Mouse (Mus musculus): ENCODE measurements at regions not wholly inside any gene's neighbourhood (a gene's known extent, or its start where the extent isn't known, plus 50 kb on each side); places are given as distances from the start of the nearest gene placed in this dataset.

DNA sequence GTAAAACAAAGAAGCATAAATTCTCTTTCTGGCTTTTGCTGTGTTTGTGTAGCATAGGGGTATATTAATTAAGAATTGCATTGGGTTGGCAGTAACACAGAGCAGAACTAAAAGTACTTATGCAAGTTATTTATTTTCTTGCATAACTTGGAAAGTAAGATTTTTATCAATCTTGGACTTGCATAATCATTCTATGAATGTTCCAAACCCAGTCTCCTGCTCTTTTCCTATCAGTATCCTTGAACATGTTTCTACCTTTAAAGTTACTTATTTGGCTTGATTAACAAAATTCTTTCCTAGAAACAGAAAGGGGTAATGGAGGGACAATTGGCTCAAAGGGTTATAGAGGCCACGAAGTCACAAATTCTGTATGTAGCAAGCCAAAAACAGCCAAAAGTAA is 1320.6 kb upstream of the Gm7489 start:
- in situ Hi-C loops (cut with MboI; ENCODE audit: unreplicated experiment in 2 of 2), result no loop called here

DNA sequence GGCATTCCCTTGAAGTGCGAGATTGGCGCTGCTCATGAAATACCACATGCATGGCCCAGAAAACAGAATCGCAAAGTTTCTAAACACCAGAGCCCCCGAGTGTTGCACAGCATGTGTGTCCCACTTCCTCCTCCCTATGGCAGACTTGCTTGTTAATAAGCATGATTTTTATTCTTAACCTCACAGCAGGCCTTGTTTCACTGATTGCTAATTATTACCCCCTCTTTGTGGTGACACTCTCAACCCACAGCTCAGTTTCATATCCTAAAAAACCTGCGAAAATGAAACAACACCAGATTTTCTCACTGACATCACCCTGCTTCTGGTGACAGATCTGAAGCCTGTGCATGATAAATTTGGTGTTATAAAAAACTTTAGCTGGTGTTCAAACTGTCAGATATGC is 1319.3 kb upstream of the Gm7489 start:
- in situ Hi-C loops (cut with MboI; ENCODE audit: unreplicated experiment in 2 of 2), result no loop called here

DNA sequence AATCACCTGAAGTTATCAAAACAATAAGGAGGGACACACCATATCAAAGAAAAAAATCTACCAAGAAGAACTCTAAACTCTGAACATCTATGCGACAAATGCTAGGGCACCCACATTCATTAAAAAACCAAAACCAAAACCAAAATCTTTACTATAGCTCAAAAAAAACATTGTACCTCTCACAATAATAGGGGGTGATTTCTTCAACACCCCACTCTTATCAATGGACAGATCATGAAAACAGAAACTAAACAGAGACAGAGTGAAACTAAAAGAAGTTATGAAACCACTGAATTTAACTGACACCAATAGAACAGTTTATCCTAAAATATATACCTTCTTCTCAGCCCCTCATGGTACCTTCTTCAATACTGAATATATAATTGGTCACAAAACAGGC is 1314.5 kb upstream of the Gm7489 start:
- in situ Hi-C loops (cut with MboI; ENCODE audit: unreplicated experiment in 2 of 2), result no loop called here

DNA sequence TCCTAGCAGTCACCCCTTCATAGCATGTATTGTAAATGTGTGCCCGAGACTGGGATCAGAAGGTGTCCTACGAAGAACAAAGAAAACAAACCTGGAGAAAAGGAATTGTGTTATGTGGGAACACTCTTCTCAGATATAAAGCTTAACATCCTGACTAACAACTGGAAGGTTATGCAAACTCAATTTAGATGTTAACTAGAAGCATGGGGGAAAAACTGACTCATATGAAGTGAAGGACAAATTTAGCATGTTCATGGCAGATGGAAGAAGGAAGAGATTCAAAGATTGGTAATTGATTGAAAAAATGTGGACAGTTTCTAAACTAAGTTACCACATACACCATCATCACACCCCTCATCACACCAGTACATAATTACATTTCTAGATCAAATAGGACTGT is 1307.1 kb upstream of the Gm7489 start:
- in situ Hi-C loops (cut with MboI; ENCODE audit: unreplicated experiment in 2 of 2), result no loop called here

DNA sequence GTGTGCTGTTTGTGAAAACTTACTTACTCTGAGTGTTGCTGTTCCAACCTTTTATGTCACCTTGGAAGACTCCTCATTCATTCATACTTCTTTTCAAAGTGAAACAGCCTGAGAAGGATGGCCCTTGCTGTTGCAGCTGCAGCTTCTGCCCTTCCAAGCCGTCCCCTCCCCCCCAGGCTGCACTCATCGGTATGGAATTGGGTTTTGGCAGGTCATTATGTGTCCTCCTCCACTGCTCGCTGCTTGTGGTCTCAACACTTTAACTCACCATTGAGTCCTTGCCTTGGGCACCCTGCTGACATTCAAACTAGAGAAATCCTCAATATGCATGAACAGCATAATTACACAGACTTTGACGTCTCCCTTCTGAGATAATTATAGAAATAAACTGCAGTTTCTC is 1295.3 kb upstream of the Gm7489 start:
- in situ Hi-C loops (cut with MboI; ENCODE audit: unreplicated experiment in 2 of 2), result no loop called here

DNA sequence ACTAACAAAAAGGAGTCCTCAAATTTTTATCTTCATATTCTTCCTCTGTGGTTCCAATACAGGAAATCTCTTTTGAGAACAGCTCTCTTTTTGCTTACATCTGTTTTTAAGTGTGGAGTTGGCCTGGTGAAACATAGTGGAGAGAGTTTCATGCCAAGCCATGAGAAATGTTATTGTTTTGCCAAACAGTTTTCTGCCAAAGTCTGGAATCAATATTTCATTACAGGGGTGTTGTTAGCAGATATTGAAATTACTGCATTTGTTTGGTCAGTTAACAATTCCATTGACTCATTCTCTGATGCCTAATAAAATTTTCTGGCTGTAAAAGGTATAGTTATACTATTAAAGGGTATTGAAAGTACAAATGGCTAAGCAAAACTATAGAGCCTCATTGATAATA is 1285.2 kb upstream of the Gm7489 start:
- in situ Hi-C loops (cut with MboI; ENCODE audit: unreplicated experiment in 2 of 2), result no loop called here

DNA sequence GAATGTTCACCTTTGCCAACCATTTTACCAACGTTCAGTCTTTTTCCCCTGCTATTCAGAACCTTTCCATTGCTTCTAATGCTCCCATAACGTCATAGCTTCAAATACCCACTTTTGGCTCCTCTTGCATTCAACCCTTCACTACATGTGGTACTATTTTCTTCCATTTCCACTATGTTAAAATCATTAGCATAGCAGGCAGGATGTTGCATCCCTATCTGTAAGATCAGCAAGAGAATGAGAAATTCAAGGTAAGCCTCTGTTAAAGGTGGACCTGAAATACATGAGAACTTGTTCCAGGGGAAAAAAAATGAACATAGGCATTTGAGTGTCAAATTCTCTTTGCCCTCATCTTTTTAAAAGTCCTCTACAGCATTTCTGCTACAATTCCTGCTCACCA is 1284.7 kb upstream of the Gm7489 start:
- in situ Hi-C loops (cut with MboI; ENCODE audit: unreplicated experiment in 2 of 2), result no loop called here

DNA sequence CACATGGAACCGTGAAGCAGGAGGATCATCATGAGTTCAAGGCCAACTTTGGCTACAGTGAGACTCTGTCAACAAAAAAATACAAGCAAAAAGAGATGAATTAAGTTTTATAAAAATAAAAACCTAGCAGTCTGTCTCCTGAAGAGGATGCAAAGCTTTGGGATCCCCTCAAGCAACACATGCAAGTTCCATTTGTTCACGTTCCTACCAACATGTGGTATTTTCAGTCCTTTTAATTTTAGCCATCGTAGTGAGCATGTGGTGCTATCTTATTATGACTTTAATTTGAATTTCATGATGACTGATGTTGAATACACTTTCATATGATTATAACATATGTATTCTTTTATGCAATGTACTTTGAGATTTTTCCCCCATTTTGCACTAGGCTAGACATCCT is 1244.9 kb upstream of the Gm7489 start:
- in situ Hi-C loops (cut with MboI; ENCODE audit: unreplicated experiment in 2 of 2), result no loop called here

DNA sequence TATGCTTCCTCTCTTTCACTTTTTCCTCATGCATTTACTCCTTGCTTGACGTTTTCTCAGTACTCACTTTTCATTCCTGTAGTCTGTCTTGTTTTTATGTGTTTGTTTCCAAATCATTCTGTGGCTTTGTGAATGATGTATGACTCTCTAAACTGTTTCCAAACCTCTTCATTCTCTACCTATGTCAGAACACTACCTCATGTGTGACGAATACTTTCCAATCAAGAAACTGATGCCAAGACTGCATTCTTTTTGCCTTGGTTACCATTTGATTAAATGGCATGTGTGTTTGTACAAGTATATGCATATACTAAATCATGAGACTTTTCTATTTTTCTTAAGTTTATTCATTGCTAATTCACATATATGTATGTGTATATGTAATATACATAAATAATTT is 1238.7 kb upstream of the Gm7489 start:
- in situ Hi-C loops (cut with MboI; ENCODE audit: unreplicated experiment in 2 of 2), result no loop called here

DNA sequence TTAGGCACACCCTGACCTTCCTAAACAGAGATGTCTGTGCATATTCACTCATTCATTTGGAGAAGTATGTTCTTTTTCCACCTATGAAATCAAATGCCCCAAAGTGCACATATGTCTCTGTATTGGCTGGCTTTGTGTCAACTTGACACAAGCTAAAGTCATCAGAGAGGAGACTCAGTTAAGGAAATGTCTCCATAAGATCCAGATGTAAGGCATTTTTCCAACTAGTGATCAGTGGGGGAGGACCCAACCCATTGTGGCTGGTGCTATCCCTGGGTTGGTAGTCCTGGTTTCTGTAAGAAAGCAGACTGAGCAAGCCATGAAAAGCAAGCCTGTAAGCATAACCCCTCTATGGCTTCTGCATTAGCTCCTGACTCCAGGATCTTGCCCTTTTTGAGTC is 1226.8 kb upstream of the Gm7489 start:
- in situ Hi-C loops (cut with MboI; ENCODE audit: unreplicated experiment in 2 of 2), result no loop called here

Measured in v-Abl transformed pro-B cells (cell line).